ENCODE assay signal across 9 mouse cellular contexts in the genomic region with DNA sequence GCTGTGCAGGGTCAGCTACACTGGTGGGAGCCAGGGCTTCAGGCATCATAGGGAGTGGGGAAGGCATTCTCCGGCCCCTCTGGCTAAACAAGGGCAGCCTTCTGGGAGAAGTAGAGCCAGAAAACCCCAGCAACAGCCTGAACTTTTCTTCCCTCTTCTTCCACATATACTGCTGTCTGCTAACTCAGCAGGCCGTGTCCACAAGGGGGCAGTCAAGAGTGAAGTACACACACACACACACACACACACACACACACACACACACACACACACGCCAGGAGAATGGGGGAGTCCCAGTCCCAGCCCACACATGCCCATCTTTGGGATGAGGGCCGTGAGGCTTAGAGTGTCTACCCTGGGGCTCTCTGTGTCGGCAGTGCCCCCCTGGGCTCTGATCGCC.
DNase-seq lines count a peak whose midpoint lies in the region; ATAC-seq lines count a peak whose summit lies in the region.
"Had no signal": no experiment of that assay in that cellular context is flagged by ENCODE, and none has a peak within 500 bp of the region (broad histone marks: within the 10 kb centered on the region; RNA-seq: fewer than 3 reads in every experiment).

No protein-coding gene starts in this region.

- H3K27ac ChIP-seq in hindbrain, embryonic 11.5 days (ENCODE audit: low read depth, low read length) = no peak overlapping the region
- no peak overlapping the region for H3K27ac ChIP-seq in hindbrain, embryonic 13.5 days
- peak overlapping the region; percentile 68 for H3K27ac ChIP-seq in liver, embryonic 11.5 days (ENCODE audit: low read depth, low read length)

- no peak overlapping the region for H3K9ac ChIP-seq in hindbrain, embryonic 11.5 days (ENCODE audit: low read depth, low read length)
- no peak overlapping the region for H3K9ac ChIP-seq in hindbrain, embryonic 13.5 days
- H3K9ac ChIP-seq in liver, embryonic 11.5 days (ENCODE audit: low read depth, low read length) = peak overlapping the region; percentile 39; the same call in 1 of the 2 replicates

- peak; percentile 44 for DNase-seq in hindbrain, embryonic 11.5 days (ENCODE audit: low spot score)
- DNase-seq in 3T3-L1 (ENCODE audit: low read depth, low spot score) = peak; percentile 28
- DNase-seq in ES-CJ7 (ENCODE audit: low read depth, low spot score) = peak; percentile 78
- DNase-seq in liver, embryonic 11.5 days (ENCODE audit: low spot score) = no peak
- DNase-seq in frontal cortex, postnatal 10 days (ENCODE audit: low spot score in 2 of 2) = no peak
- no peak for DNase-seq in Muller cell, postnatal 12 days (ENCODE audit: inconsistent ontology term)
- DNase-seq in left cerebral cortex, postnatal 25 days (ENCODE audit: low spot score in 2 of 2) = no peak

- 69% methylated on average over 6 of the region's 6 CpGs for WGBS in hindbrain, embryonic 11.5 days
- 75% methylated on average over 6 of the region's 6 CpGs for WGBS in hindbrain, embryonic 13.5 days
- WGBS in liver, embryonic 11.5 days = 67% methylated on average over 6 of the region's 6 CpGs

- no peak overlapping the region for H3K4me3 ChIP-seq in hindbrain, embryonic 11.5 days (ENCODE audit: low read depth, low read length)
- no peak overlapping the region for H3K4me3 ChIP-seq in hindbrain, embryonic 13.5 days
- H3K4me3 ChIP-seq in liver, embryonic 11.5 days (ENCODE audit: low read depth, low read length) = no peak overlapping the region
- H3K4me3 ChIP-seq: myocyte had no signal

- H3K9me3 ChIP-seq in hindbrain, embryonic 11.5 days (ENCODE audit: control insufficient read depth, low read length) = no peaks in the 10 kb centered on the region
- H3K9me3 ChIP-seq in hindbrain, embryonic 13.5 days = no peaks in the 10 kb centered on the region
- H3K9me3 ChIP-seq in liver, embryonic 11.5 days (ENCODE audit: control insufficient read depth, low read length) = no peaks in the 10 kb centered on the region

- H3K36me3 ChIP-seq in hindbrain, embryonic 11.5 days (ENCODE audit: control insufficient read depth, insufficient read depth, low read length) = peaks cover 3% of the 10 kb centered on the region; the same call in 1 of the 2 replicates
- H3K36me3 ChIP-seq in hindbrain, embryonic 13.5 days = no peaks in the 10 kb centered on the region
- no peaks in the 10 kb centered on the region for H3K36me3 ChIP-seq in liver, embryonic 11.5 days (ENCODE audit: control insufficient read depth, insufficient read depth, low read length)

- ATAC-seq in hindbrain, embryonic 11.5 days (ENCODE audit: low FRiP score) = no peak
- no peak for ATAC-seq in hindbrain, embryonic 13.5 days (ENCODE audit: low FRiP score)
- ATAC-seq in liver, embryonic 11.5 days (replicated peaks; ENCODE audit: low FRiP score) = peak; percentile 37

- intact Hi-C loops in left cerebral cortex, postnatal 25 days (cut with DNase I) = no loop called here

- no peaks in the 10 kb centered on the region for H3K4me1 ChIP-seq in hindbrain, embryonic 11.5 days (replicated peaks; ENCODE audit: control insufficient read depth, insufficient read depth, low read length)
- peaks cover 5% of the 10 kb centered on the region; the same call in 1 of the 2 replicates for H3K4me1 ChIP-seq in hindbrain, embryonic 13.5 days (replicated peaks)
- H3K4me1 ChIP-seq in liver, embryonic 11.5 days (replicated peaks; ENCODE audit: control insufficient read depth, insufficient read depth, low read length) = peaks cover 10% of the 10 kb centered on the region

- no peak overlapping the region for H3K4me2 ChIP-seq in hindbrain, embryonic 11.5 days (replicated peaks; ENCODE audit: low read depth, low read length)
- no peak overlapping the region for H3K4me2 ChIP-seq in hindbrain, embryonic 13.5 days
- peak overlapping the region; percentile 59 for H3K4me2 ChIP-seq in liver, embryonic 11.5 days

- no peaks in the 10 kb centered on the region for H3K27me3 ChIP-seq in hindbrain, embryonic 11.5 days (ENCODE audit: control insufficient read depth, insufficient read depth, low read length)
- 0 out of 2 replicates have a peak, but pooled peaks cover under 1% of the 10 kb centered on the region for H3K27me3 ChIP-seq in hindbrain, embryonic 13.5 days
- no peaks in the 10 kb centered on the region for H3K27me3 ChIP-seq in liver, embryonic 11.5 days (replicated peaks; ENCODE audit: control insufficient read depth, insufficient read depth, low read length)

Comparison
In these comparisons a context has a peak if more than half of its experiments do, and no peak if none do; other contexts are left out.
1. DNase-seq: peak in hindbrain, embryonic 11.5 days (single experiment), 3T3-L1 (single experiment) and ES-CJ7 (single experiment); none in liver, embryonic 11.5 days (single experiment), frontal cortex, postnatal 10 days (0 of 2), Muller cell, postnatal 12 days (single experiment) and left cerebral cortex, postnatal 25 days (0 of 2).